Mouse (Mus musculus): ENCODE results near the gene Bag6. TPM values are rescaled to one million over a fixed set of nuclear protein-coding genes. Genes with fewer than 3 reads are reported as not detected.

Gene Bag6
- total RNA-seq, 2 experiments from 2014 or later = 284 to 308 TPM

DNA sequence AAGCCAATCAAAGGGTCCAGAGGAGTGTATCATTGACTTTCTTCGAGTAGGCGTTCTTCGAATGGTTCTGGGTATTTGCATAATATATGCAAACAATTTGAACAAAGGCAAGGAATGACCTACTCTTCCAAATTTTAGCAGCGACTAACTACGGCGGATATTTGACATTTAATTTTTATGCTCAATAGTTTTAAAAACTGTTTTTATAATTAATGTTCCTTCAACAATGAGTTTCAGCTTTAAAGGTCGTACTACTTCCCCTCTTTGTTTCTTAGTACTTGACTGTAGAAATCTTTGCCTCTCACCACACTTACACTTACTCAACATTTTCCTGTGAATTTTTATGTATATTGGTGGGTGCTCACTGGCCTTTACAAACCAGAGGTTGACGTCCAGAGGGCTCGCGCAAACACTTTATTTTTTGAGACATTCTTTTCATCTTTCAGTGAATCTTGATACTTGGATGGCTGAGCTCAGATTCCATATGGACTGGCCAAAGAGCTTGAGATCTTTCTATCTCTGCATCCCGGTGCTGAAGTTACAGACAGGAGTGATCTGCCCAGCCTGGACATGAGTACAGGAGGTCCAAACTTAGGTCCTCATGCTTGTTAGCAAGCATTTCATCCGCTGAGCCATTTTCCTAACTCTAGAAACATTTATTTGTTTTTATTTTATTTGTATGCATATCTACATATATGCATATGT lies 30.6 kb downstream of the Bag6 start:
- DNase-seq (ENCODE audit: low spot score in 2 of 2) = peak in 1 of 2 experiments; percentile 14

DNA sequence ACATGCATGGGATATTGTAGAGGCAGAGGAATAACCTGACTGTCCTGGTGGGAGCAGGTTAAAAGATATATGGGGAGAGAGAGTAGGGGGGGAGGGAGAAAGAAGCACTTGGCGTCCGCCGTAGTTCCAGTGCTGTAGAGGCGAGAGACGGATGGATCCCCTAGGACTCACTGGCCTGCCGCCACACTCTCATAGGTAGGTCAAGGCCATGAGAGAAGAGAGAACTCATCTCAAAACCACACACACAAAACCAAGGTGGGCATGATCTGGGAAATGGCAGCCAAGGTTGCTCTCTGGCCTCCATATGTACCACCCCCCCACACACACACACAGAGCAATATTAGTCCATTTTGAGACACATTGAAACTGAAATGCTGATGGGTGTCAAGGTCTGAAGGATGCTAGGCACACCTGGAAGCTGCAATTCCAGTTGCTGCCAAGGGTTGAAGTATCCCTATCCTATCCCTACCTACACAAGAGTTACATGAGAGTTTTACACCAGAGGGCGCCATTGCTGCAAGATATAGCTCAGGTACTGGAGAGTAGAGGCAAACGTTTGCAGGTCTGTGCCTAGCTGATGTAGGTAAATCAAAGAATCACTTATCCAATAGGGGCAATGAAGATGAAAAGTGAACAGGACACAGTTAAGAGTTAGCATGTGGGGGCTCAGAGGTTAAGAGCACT lies 31.5 kb downstream of the Bag6 start:
- peak; percentile 60 to 69 for DNase-seq (ENCODE audit: low spot score in 2 of 2)

- DNase-seq (ENCODE audit: low spot score in 2 of 2) = peak in 1 of 2 experiments; percentile 16
Measured at GRCm38 (mm10) chr17:35167794-35168193, 32.8 kb downstream of the Bag6 start.

DNA sequence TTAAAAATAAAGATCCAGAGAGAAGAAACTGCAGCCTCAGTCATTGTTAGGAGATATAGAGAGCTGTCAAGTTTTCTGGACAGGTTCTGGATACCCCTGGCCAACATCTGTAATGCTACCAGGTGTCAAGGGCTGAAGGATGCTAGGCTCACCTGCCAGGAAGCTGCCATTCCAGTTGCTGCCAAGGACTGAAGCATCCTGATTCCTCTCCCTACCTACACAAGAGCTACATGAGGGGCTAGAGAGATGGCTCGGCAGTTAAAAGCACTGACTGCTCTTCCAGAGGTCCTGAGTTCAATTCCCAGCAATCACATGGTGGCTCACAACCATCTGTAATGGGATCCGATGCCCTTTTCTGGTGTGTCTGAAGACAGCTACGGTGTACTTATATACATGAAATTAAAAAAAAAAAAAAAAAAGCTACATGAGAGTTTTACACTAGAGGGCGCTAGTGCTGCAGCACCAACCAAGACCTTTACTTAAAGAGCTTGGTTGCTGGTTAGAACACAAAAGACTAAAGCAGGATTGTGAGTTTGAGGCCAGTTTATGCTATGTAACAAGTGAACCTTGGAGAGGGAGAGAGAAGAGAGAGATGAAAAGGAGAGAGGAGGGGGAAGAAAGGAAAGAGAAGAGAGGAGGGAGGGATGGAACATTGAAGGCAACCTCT lies 33.7 kb downstream of the Bag6 start:
- DNase-seq (ENCODE audit: low spot score in 2 of 2) = peak; percentile 14 to 29

- DNase-seq (ENCODE audit: low spot score in 2 of 2) = peak in 1 of 2 experiments; percentile 24
Measured at GRCm38 (mm10) chr17:35172445-35173234, 37.7 kb downstream of the Bag6 start.

- DNase-seq (ENCODE audit: low spot score in 2 of 2) = no peak
Measured at GRCm38 (mm10) chr17:35173329-35173728, 38.4 kb downstream of the Bag6 start.

DNA sequence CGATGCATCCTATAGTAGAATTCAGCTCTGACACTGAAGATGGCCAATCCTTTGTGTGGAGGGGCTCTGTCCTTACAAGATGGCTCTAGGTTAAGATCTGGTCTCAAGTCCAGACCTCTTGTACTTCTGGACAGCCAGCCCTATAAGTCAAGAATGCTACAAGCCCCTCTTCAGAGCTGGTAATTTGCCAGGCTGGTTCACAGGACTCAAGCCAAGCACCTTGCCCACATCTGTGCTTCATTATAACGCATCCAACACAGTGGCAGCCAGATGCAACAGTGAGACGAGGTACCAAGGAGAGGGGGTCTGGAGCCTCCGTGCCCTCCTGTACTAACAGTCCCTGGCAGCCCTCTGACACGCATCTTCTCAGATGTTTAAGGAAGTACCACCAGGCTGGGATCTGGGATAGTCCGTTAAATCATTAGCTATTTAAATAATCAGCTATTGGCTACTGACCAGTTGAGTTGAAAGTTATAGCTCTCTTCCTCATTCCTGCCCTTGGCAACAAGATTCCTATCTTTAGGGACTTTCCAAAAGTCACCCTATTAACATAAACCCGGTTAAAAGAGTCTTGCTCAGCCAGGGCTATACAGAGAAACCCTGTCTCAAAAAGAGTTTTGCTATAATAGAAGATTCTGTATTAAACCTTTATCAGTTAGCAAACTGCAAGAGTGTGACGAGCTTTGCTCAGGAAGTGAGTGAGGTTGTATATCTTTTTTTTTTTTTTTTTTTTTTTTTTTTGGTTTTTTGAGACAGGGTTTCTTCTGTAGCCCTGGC lies 39.4 kb downstream of the Bag6 start:
- DNase-seq (ENCODE audit: low spot score in 2 of 2) = no peak

DNA sequence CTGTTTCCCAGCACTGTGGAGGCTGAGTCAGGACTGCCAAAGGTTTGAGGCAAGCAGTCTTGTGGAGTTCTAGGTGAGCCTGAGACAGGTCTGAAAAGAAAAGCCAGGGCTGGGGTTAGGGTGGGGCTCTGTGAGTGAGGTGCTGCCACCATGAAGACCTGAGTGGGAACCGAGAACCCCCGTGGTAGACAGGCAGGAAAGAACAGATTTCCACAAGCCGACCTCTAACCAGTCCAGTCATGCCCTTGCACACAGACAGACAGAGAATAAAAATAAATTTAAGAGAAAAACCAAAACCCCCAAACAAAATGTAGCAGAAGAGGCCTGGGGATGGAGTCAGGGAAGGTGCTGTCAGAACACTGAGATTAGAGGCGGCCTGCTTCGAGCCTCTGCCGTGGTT lies 40.4 kb downstream of the Bag6 start:
- no peak for DNase-seq (ENCODE audit: low spot score in 2 of 2)

DNA sequence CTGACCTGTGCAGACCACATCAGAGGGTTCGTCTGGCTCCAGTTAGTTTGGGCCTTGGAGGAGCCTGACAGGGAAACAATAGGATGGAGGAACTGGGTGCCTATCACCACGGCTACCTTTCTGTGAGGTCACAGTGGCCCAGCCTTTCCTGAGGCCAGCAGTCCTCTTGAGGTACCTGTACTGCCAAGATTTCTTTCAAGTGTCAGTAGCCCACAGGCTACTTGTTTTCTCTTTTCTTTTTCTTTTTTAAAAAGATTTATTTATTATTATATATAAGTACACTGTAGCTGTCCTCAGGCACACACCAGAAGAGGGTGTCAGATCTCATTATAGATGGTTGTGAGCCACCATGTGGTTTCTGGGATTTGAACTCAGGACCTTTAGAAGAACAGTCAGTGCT lies 41.0 kb downstream of the Bag6 start, which contains the start of gene Aif1:
Gene Aif1 (minus strand): TSS at position 101 of the 400 bp plus-strand sequence.
- no peak for DNase-seq (ENCODE audit: low spot score in 2 of 2)

DNA sequence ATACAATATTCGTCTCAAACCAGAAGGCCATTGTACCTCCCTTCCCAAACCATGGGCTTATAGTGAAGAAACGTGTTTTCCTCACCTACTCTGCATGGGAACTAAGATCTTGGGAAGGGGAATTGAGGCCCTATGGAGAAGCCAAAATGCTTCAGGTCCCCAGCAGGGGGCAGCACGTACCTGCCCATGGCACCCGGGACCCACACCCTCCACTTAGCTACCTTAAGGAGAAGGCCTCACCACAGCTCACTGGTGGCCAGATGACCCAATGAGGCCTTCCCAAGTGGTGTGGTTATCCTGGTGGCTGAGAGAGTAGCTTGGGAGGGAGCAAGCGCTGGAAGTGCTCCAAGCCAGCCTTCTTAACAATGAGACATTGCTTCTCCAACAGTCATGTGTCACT lies 43.5 kb downstream of the Bag6 start:
- peak; percentile 62 to 69 for DNase-seq (ENCODE audit: low spot score in 2 of 2)

GRCm38 (mm10) chr17:35180093-35180492 lies 45.1 kb downstream of the Bag6 start:
- no peak for DNase-seq (ENCODE audit: low spot score in 2 of 2)

- DNase-seq (ENCODE audit: low spot score in 2 of 2) = no peak
Measured at GRCm38 (mm10) chr17:35185639-35186611, 50.9 kb downstream of the Bag6 start.

DNA sequence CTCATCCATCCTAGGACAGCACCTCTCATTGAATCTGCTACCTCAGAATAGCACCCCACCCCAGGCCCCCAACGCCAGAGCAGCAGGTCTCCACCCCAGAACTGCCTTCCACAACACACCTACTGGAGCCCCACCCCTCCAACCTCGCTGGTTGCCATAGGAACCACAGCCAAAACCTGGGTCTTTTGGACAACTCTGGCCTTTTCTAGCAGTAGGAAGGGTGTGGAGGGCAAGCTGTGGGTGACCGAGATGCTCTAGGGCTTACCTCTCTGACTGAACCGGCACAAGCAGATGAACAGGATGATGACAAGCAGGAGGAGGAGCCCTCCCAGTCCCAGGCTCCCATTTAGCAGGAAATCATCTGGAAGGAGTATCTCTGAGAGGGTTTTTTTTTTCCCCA lies 51.7 kb downstream of the Bag6 start:
- DNase-seq (ENCODE audit: low spot score in 2 of 2) = no peak

DNA sequence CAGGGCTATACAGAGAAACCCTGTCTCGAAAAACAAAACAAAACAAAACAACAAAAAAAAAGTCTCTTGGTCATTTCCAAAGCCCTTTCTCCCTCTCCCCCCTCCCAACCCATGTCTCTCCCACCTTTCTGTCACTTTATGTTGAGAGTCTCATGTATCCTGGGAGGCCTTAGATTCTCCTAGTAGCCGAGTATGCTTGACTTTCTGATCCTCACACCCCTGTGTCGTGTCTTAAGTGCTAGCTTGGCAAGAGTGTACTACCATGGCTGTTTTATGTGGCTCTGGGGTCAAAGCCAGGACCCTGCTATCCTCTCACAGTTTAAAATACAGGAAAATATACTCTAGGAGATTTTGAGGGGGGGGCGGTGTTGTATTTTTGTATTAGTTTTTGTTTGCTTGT lies 52.4 kb downstream of the Bag6 start:
- no peak for DNase-seq (ENCODE audit: low spot score in 2 of 2)

DNA sequence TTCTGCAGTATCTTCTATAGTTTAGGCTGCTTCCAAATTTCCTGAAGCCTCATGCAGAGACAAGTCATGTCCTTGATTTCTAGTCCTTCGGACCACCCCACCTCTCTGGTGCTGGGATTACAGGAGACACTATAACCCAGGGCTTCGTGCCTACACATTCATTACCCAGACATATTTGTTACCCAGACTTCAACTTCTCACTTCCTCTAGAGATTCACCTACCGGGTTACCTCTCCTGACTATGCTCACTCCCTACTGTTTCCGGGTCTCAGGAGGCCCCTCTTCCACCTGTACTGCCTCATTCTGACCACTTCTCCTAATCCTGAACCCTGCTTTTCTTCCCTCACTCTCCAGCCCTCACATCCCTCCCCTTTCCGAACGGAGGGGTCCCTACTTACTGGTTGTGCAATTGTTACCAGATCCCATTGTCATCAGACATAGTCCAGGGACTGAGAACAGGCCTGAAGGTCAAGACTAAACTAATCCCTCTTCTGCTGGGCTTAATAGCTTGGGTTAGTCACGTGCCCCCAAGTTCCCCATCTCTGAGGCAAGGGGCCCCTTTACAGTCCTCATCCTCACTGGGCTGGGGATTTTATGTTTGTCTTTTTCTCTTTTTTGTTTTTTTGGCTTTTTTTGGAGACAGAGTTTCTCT lies 53.1 kb downstream of the Bag6 start, which contains the start of gene Lst1:
Gene Lst1 (minus strand): TSS at position 481 of the 652 bp plus-strand sequence.
- DNase-seq (ENCODE audit: low spot score in 2 of 2) = no peak

DNA sequence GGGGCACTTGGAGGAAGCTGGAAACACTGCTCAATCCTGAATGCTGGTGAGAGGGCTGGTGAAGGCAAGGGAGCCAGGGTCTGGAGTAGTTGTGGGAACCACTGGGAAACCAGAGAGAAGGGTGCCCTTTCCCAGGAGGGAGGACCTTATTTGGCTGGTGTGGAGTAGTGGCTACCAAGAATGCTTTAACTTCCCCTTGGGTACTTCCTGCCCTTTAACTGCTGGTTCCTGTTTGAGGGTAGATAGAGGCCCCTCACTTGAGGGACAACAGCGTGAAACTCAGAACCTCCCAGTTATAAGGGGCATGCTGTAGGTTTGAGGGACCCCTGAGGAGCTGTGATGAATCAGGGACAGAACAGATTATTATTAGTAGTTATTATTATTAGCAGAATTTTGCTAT lies 54.2 kb downstream of the Bag6 start:
- DNase-seq (ENCODE audit: low spot score in 2 of 2) = no peak

- DNase-seq (ENCODE audit: low spot score in 2 of 2) = no peak
Measured at GRCm38 (mm10) chr17:35190096-35190495, 55.1 kb downstream of the Bag6 start.

DNA sequence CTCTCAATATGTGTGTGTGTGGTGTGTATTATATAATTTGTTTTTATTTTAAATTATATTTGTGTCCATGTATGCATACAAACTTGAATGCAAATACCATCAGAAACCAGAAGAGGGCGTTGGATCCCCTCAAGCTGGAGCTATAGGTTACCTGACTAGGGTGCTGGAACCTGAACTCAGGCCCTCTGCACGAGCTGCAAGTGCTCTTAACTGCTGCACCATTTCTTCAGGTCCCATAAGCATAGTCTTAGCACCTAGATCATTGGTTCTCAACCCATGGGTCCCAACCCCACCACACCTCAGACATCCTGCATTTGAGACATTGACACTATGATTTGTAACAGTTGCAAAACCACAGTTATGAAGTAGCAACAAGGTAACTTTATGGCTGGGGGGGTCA lies 56.7 kb downstream of the Bag6 start:
- DNase-seq (ENCODE audit: low spot score in 2 of 2) = no peak

DNA sequence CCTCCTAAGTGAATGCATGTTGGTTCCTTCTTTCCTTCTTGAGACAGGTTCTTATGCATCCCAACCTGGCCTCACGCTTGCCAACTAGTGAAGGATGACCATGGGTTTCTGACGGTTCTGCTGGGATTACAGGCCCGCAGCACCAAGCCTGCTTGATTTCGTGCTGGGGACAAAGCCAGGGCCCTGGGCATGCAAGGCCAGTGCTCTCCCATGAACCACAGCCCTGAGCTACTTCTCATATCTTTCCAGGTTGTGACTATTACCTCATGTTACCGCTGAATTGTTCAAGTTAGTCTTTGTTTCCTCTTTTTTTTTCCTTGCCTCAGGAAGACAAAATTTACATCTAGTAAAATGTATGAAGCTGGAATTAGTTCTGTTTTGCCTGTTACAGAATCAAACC lies 57.9 kb downstream of the Bag6 start:
- DNase-seq (ENCODE audit: low spot score in 2 of 2) = no peak

Measured in layer of hippocampus, postnatal 10 days (tissue).